Mouse (Mus musculus) E14TG2a.4 (cell line): Measurements from ENCODE around the gene Atxn2l.

Source experiments
- CTCF ChIP-seq: conservative IDR thresholded peaks from 2 replicates; pipeline ENCODE4 v1.5.1; 2014; ENCODE audit warnings: low read length
- NANOG ChIP-seq: IDR thresholded peaks from 2 replicates; pipeline ENCODE4 v1.6.1; 2014; ENCODE audit warnings: borderline replicate concordance, low read length, mixed read lengths
- POU5F1 ChIP-seq: IDR thresholded peaks from 2 replicates; pipeline ENCODE4 v1.6.1; 2014; ENCODE audit warnings: low read length, borderline replicate concordance

DNA sequence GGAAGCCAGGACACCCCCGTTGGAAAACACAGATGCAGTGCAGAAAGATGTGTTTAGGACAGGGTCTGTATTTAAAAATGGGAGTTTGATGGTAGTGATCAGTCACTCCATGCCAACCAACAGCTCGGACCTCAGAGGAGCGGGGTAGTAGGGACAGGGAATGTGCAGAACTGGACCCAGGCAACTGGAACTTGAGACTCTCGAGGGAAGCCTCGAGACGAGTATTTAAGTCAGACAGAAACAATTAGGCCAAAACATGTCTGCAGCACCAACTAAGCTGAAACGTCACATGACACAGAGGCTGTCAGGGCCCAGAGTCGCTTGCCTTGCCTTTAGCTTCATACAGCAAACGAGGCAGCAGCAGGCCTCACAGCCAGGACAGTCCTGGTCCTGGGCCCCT is 37.1 kb downstream of the Atxn2l start:
- TF ChIP-seq CTCF (no peak), NANOG (no peak), POU5F1 (no peak)
